Comparison of ENCODE assay signal across 31 mouse cellular contexts in genomic region chr5:124903852-124904251, GRCm38 (mm10). TPM values are rescaled to one million over a fixed set of nuclear protein-coding genes. Genes with fewer than 3 reads are reported as not detected.
"Had no signal": no experiment of that assay in that cellular context is flagged by ENCODE, and none has a peak within 500 bp of the region (broad histone marks: within the 10 kb centered on the region; RNA-seq: fewer than 3 reads in every experiment).

No protein-coding gene starts in this region.

- H3K27me3 ChIP-seq: limb, embryonic 12.5 days; limb, embryonic 13.5 days; limb, embryonic 15.5 days; liver, embryonic 15.5 days; midbrain, embryonic 13.5 days; midbrain, embryonic 15.5 days; neural tube, embryonic 12.5 days had no signal

- ATAC-seq: liver, embryonic 12.5 days; liver, postnatal 0 days; lung, postnatal 0 days; midbrain, embryonic 13.5 days; midbrain, embryonic 15.5 days; midbrain, embryonic 16.5 days had no signal

- DNase-seq: liver; liver, embryonic 13.5 days; liver, postnatal 0 days; lung, adult 18-20 months; lung, adult 2 months; lung, embryonic 14.5 days; lung, postnatal 10 days; lung, postnatal 14 days; lung, postnatal 36 days; lung, postnatal 4 days; midbrain, embryonic 14.5 days had no signal

- H3K4me3 ChIP-seq: limb, embryonic 10.5 days; limb, embryonic 12.5 days; limb, embryonic 13.5 days; limb, embryonic 15.5 days; liver, embryonic 12.5 days; liver, embryonic 13.5 days; liver, embryonic 15.5 days; lung, embryonic 15.5 days; megakaryocyte, embryonic 14.5 days; midbrain, embryonic 10.5 days; midbrain, embryonic 12.5 days; midbrain, embryonic 13.5 days; midbrain, embryonic 15.5 days; myocyte; neural tube, embryonic 12.5 days had no signal

- H3K9ac ChIP-seq: limb, embryonic 12.5 days; limb, embryonic 13.5 days; limb, embryonic 15.5 days; liver, embryonic 12.5 days; liver, embryonic 13.5 days; liver, embryonic 14.5 days; liver, embryonic 15.5 days; liver, postnatal 0 days; lung, embryonic 14.5 days; lung, embryonic 15.5 days; midbrain, embryonic 12.5 days; midbrain, embryonic 13.5 days; midbrain, embryonic 15.5 days; neural tube, embryonic 12.5 days had no signal

- H3K27ac ChIP-seq: limb, embryonic 10.5 days; limb, embryonic 12.5 days; limb, embryonic 13.5 days; limb, embryonic 15.5 days; liver, embryonic 12.5 days; liver, embryonic 13.5 days; liver, embryonic 14.5 days; liver, embryonic 15.5 days; lung, embryonic 15.5 days; macrophage; midbrain, embryonic 10.5 days; midbrain, embryonic 12.5 days; midbrain, embryonic 13.5 days; midbrain, embryonic 15.5 days; neural tube, embryonic 12.5 days had no signal

- H3K36me3 ChIP-seq: limb, embryonic 10.5 days; limb, embryonic 12.5 days; limb, embryonic 13.5 days; limb, embryonic 15.5 days; liver, embryonic 12.5 days; liver, embryonic 13.5 days; liver, embryonic 15.5 days; lung, embryonic 15.5 days; midbrain, embryonic 10.5 days; midbrain, embryonic 12.5 days; midbrain, embryonic 13.5 days; midbrain, embryonic 15.5 days; neural tube, embryonic 12.5 days had no signal

- H3K4me1 ChIP-seq: liver, embryonic 15.5 days had no signal

- H3K9me3 ChIP-seq: limb, embryonic 10.5 days; limb, embryonic 12.5 days; limb, embryonic 13.5 days; limb, embryonic 15.5 days; liver, embryonic 12.5 days; liver, embryonic 13.5 days; liver, embryonic 15.5 days; lung, embryonic 15.5 days; midbrain, embryonic 10.5 days; midbrain, embryonic 12.5 days; midbrain, embryonic 13.5 days; midbrain, embryonic 15.5 days; neural tube, embryonic 12.5 days had no signal

- H3K4me2 ChIP-seq: limb, embryonic 12.5 days; limb, embryonic 13.5 days; limb, embryonic 15.5 days; liver, embryonic 12.5 days; liver, embryonic 13.5 days; liver, embryonic 15.5 days; lung, embryonic 14.5 days; lung, embryonic 15.5 days; midbrain, embryonic 11.5 days; midbrain, embryonic 12.5 days; midbrain, embryonic 13.5 days; midbrain, embryonic 15.5 days; neural tube, embryonic 12.5 days had no signal

RNA-seq across cellular contexts. Expression of gene Ccdc92, which starts 41.6 kb away (rescaled TPM):
- total RNA-seq: liver, adult 2 months had no signal
- polyA plus RNA-seq: macrophage had no signal
